Mouse (Mus musculus) kidney, adult 2 months (tissue): ENCODE data around the gene Folr2. TPM values are rescaled to one million over a fixed set of nuclear protein-coding genes. Genes with fewer than 3 reads are reported as not detected.

Source experiments
- DNase-seq: peaks from one replicate; pipeline ENCODE4 v3.0.0; 2021
- H3K27ac ChIP-seq: fragments of 200-500 bp; 2 replicates; pipeline ENCODE4 v1.5.1; 2012; ENCODE audit warnings: low read depth, low read length, control low read depth, inconsistent platforms; ENCODE audit not compliant: insufficient read depth
- H3K27me3 ChIP-seq: fragments of 200-500 bp; replicated peaks from 2 replicates; pipeline ENCODE4 v1.6.1; 2012; ENCODE audit warnings: mild to moderate bottlenecking, moderate library complexity, low read length, inconsistent platforms; ENCODE audit not compliant: control insufficient read depth, insufficient read depth
- H3K36me3 ChIP-seq: fragments of 200-500 bp; 2 replicates; pipeline ENCODE4 v1.6.1; 2012; ENCODE audit warnings: mild to moderate bottlenecking, moderate library complexity, low read length, inconsistent platforms; ENCODE audit not compliant: control insufficient read depth, insufficient read depth
- H3K4me1 ChIP-seq: fragments of 200-500 bp; 2 replicates; pipeline ENCODE4 v1.6.1; 2011; ENCODE audit warnings: low read length; ENCODE audit not compliant: control insufficient read depth, insufficient read depth
- H3K4me3 ChIP-seq: fragments of 200-500 bp; 2 replicates; pipeline ENCODE4 v1.5.1; 2011; ENCODE audit warnings: mild to moderate bottlenecking, low read depth, low read length, control low read depth; ENCODE audit not compliant: insufficient read depth
- CTCF ChIP-seq: fragments of 200-500 bp; conservative IDR thresholded peaks from 2 replicates; pipeline ENCODE4 v1.5.1; 2011; ENCODE audit warnings: low read depth, mild to moderate bottlenecking, control low read depth, low read length, moderate library complexity, mixed read lengths; ENCODE audit not compliant: insufficient read depth, insufficient read length
- POLR2A ChIP-seq: fragments of 200-500 bp; IDR thresholded peaks from one replicate; pipeline ENCODE4 v1.6.1; 2011; ENCODE audit warnings: low read depth, low read length, control low read depth
- WGBS: fragments of 180-500 bp; shearing (Covaris S2); methylation state at CpG from one replicate; pipeline ENCODE4 v1.1.7; 2018; 5-methylcytosine and 5-hydroxymethylcytosine counted together
- polyA plus RNA-seq: library from polyadenylated mRNA; depleted of rRNA; stranded (reverse); fragments of >200 nt; gene quantifications from 2 replicates; pipeline ENCODE4 v1.2.3, GENCODE M21; 2012

The Folr2 gene
- polyA plus RNA-seq, 1 experiment = 11.7 TPM

DNA sequence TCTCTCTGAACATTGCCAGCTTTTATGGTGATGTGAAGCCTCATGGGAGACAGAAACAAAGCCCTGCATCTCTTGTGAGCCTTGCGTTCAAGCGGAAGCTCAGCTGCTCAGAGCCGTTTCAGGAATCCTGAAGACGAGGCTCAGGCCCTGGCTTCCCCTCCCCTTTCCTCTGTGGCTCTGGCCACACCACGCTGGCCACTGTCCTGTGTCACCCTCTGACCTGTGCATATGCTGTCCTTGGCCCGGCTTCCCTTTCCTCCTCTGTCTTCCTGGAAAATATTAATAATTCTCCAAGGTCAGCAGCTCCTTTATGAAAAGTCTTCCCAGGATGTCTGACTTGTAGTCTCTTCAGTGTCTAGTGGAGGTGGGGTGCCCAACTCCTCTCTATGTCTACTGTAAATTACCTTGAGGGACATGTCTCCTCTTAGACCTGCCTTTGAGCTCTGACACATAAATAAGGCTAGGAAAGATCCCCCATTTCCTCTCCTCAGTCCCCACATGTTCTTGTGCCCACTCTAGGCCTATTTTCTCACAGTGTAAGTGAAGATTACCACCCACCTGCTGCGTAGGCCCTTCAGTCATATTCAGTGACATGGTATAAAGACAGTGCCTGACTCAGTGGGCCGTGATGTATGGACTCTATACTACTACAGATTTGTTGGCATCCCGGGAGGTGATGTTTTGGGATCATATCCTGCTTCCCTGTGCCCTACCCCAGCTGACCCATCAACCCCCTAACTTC lies 25.6 kb upstream of the Folr2 start:
- no peaks in the 10 kb centered on the region for H3K36me3 ChIP-seq
- H3K4me1 ChIP-seq = peaks cover 4% of the 10 kb centered on the region
- 49% methylated on average over 9 of the region's 9 CpGs for WGBS
- peak overlapping the region; percentile 53 for H3K27ac ChIP-seq
- no peak for TF ChIP-seq POLR2A
- TF ChIP-seq CTCF = no peak
- H3K27me3 ChIP-seq = no peaks in the 10 kb centered on the region
- no peak overlapping the region for H3K4me3 ChIP-seq
- peak; percentile 73 for DNase-seq

DNA sequence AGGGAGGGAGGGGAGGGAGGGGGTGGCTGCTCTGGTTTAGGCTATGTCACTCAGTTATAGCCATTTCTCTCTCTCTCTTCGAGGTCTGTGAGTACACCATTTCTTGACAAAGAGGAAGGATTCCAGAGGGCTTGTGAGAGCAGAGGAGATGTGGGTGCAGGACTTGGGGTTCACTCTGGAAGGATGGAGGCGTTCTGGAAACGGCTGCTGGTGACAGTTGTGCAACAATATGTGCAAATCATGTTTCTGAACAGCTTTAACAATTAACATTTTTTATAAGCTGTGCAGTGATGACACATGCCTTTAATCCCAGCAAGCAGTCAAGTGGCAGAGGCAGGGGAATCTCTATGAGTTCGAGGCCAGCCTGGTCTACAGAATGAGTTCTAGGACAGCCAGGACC lies 23.9 kb upstream of the Folr2 start:
- TF ChIP-seq POLR2A = no peak
- no peak for TF ChIP-seq CTCF
- no peak overlapping the region for H3K4me3 ChIP-seq
- H3K27me3 ChIP-seq = no peaks in the 10 kb centered on the region
- no peaks in the 10 kb centered on the region for H3K36me3 ChIP-seq
- DNase-seq = no peak
- WGBS = 69% methylated on average over 4 of the region's 4 CpGs
- H3K27ac ChIP-seq = no peak overlapping the region
- peaks cover 4% of the 10 kb centered on the region for H3K4me1 ChIP-seq

DNA sequence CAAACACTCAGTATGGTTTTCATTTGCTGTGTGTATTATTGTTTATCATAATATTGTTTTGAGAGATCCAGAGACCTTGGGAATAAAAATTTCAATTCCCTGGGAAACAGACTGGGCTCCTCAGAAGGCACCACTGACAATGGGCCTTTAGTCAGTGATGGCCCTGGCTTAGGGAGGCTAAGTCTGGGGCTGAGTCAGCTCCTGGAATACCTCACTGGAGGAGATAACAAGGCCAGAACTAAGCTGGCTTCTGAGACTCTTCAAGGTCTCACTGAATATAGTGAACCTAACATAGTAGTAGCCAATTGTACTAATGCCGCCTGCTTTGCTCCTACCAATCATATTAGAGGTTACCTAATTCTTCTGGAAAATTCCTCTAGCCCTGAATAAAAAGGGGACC lies 19.0 kb upstream of the Folr2 start:
- no peaks in the 10 kb centered on the region for H3K27me3 ChIP-seq
- no peak for TF ChIP-seq POLR2A
- TF ChIP-seq CTCF = no peak
- no peaks in the 10 kb centered on the region for H3K36me3 ChIP-seq
- H3K27ac ChIP-seq = no peak overlapping the region
- 100% methylated on average over 1 of the region's 1 CpGs for WGBS
- peaks cover 8% of the 10 kb centered on the region; the same call in 1 of the 2 replicates for H3K4me1 ChIP-seq
- DNase-seq = no peak
- no peak overlapping the region for H3K4me3 ChIP-seq

DNA sequence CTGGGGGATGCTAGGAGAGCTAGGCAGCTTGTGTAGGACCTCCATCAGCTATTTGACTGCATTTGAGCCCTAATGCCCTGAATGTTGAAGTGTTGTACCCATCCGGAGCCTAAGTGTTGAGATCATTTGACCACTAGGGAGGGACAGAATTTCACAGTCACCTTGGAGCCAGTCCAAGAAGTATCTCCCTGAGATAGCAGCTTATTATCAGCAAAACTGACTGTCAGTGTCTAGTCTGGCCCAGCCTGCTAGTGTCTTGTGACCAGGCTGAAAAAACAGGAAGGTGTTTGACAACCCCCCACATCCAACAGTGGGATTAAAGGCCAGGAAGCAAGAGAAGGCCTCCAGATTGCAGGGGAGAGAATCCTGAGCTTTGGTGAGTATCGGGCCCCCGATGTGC lies 14.3 kb upstream of the Folr2 start:
- Histone ChIP-seq H3K27me3 (no peaks in the 10 kb centered on the region), H3K36me3 (no peaks in the 10 kb centered on the region; the same call in 1 of the 2 replicates), H3K4me3 (no peak overlapping the region), H3K4me1 (peaks cover 13% of the 10 kb centered on the region; the same call in 1 of the 2 replicates), H3K27ac (peak overlapping the region; percentile 75)
- TF ChIP-seq POLR2A (no peak), CTCF (no peak)
- WGBS = 55% methylated on average over 3 of the region's 3 CpGs
- DNase-seq = peak; percentile 47

DNA sequence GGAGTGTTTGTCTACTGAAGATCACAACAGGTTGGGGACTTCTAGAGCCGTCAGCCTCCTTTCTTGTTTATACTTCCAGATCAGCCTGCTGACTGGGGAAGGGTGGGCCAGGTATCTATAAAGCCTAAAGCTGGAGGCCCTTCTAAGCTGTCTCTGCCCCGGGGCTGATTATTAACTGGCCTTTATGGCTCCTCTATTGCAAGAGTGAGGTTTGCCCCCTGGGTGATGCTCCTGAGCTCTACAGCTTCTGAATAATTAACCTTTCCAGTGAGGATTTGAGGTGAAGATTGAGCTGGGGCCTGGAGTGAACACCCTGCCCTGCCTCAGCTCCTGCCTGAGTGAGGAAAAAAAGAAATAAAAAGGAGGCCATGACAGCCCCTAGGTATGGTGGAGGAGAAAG lies 13.6 kb upstream of the Folr2 start, which contains the start of gene Folr1:
Gene Folr1, minus strand, starts transcription at position 160 of the 400 bp plus-strand sequence.
- H3K27ac ChIP-seq = peak within 1 kb of the TSS; percentile 84
- DNase-seq = peak; percentile 90
- TF ChIP-seq POLR2A = no peak
- TF ChIP-seq CTCF = no peak
- H3K36me3 ChIP-seq = no peaks in the 10 kb centered on the region; the same call in 1 of the 2 replicates
- peaks cover 13% of the 10 kb centered on the region; the same call in 1 of the 2 replicates for H3K4me1 ChIP-seq
- H3K4me3 ChIP-seq = peak within 1 kb of the TSS; percentile 51
- WGBS = 46% methylated on average over 2 of the region's 2 CpGs
- H3K27me3 ChIP-seq = no peaks in the 10 kb centered on the region

DNA sequence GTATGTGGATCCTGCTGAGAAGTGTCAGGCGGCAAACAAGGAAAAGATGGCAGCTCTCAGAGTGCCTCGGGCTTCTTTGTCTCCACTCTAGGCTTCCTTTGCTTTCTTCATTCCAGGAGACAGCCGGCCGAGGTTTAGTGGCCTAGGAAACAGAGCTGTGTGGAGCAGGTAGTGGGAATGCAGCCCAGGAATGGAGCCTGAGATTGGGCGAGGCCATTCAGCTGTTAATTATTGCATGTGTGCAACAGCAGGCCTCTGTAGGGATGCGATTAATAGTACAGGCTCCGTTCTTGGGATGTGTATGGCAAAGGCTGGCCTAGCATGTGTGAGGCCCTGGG lies 12.1 kb upstream of the Folr2 start:
- WGBS = 44% methylated on average over 7 of the region's 7 CpGs
- peak overlapping the region; percentile 84 for H3K27ac ChIP-seq

DNA sequence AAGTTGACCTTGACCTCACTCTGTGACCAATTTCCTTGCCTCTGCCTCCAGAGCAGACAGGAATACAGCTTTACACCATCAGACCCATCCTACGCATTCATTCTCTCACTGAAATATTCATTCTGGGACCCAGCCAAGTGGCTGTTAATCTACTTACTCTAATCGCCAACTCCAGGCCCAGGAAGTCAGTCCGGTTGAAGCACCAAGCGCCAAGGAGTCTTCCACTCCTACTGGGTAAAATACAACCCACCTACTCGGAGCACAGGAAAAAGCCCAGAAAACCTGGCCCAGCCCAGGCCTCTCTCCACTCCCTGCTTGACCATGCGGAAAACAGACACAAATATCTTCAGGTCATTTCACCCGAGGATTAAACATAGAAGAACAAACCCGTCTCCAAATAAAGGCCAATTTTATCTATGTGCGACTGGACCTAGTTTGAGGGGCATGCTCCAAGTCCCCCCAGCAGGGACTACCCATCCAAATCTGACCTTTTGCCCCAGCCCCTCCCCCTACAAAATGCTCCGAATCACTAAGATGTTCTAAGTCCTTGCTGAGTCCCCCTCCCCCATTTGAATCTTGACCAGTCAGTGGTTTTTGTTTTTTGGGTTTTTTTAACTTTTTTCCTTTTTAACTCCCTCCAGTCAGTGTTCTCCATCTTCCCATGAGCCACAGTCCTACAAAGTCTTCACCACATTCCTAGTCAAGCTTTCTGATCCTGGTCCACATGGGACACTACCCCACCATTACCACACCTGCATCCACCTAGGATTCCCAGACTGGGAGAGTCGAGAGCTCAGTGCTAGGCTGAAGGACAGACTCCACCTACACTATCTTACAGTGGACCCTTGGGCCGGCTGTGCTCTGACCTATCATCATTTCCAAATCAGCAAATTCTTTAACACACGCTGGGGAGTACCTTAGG lies 11.5 kb upstream of the Folr2 start:
- peak overlapping the region; percentile 51 for H3K4me3 ChIP-seq
- H3K27ac ChIP-seq = peak overlapping the region; percentile 84
- 38% methylated on average over 13 of the region's 13 CpGs for WGBS
- peak; percentile 85 for DNase-seq
- no peaks in the 10 kb centered on the region for H3K27me3 ChIP-seq
- no peaks in the 10 kb centered on the region; the same call in 1 of the 2 replicates for H3K36me3 ChIP-seq
- no peak for TF ChIP-seq CTCF
- no peak for TF ChIP-seq POLR2A
- peaks cover 15% of the 10 kb centered on the region; the same call in 1 of the 2 replicates for H3K4me1 ChIP-seq

More for the DNA sequence above, 12.1 kb upstream of the Folr2 start:
- Histone ChIP-seq H3K36me3 (no peaks in the 10 kb centered on the region; the same call in 1 of the 2 replicates), H3K27me3 (no peaks in the 10 kb centered on the region), H3K4me3 (peak overlapping the region; percentile 51), H3K4me1 (peaks cover 15% of the 10 kb centered on the region; the same call in 1 of the 2 replicates)
- no peak for TF ChIP-seq CTCF
- peak; percentile 68 for DNase-seq
